Mouse (Mus musculus) induced T-regulatory cell, adult 2 months (primary cell): ENCODE data around the gene Gm10220.
"Not testable (repeated sequence)": the region's sequence is repeated elsewhere in the genome, so short reads cannot be mapped to it uniquely, and the experiment has no call there.

Experiments used
- DNase-seq: peaks from one replicate; pipeline ENCODE4 v3.0.0-alpha.2; 2012; ENCODE audit warnings: low read depth

The Gm10220 gene

GRCm38 (mm10) chr5:26121321-26121720, at the start of gene Gm10220:
Gene Gm10220, minus strand, starts transcription at chr5:26121421.
- not testable (repeated sequence) for DNase-seq

- DNase-seq = no peak
These were observed 48.6 kb upstream of the Gm10220 start for GRCm38 (mm10) chr5:26169855-26170254.

GRCm38 (mm10) chr5:26165791-26166165, 44.6 kb upstream of the Gm10220 start:
- DNase-seq = no peak

GRCm38 (mm10) chr5:26165036-26165790, 44.0 kb upstream of the Gm10220 start:
- no peak for DNase-seq

GRCm38 (mm10) chr5:26157396-26158170, 36.4 kb upstream of the Gm10220 start:
- DNase-seq = no peak

- no peak for DNase-seq
These were observed 21.7 kb upstream of the Gm10220 start for GRCm38 (mm10) chr5:26142891-26143290.

GRCm38 (mm10) chr5:26105262-26105661, 16.0 kb downstream of the Gm10220 start, which contains the start of gene 5031410I06Rik:
Gene 5031410I06Rik, minus strand, starts transcription at chr5:26105362.
- DNase-seq = not testable (repeated sequence)

- not testable (repeated sequence) for DNase-seq
These were observed 32.0 kb downstream of the Gm10220 start, which contains the start of gene Gm10471 for GRCm38 (mm10) chr5:26089191-26089590. Gene Gm10471, minus strand, starts transcription at chr5:26089291.

- DNase-seq = not testable (repeated sequence)
These were observed 42.2 kb downstream of the Gm10220 start for GRCm38 (mm10) chr5:26079023-26079422.

GRCm38 (mm10) chr5:26070716-26071115, 50.5 kb downstream of the Gm10220 start:
- no peak for DNase-seq
